Mouse (Mus musculus) olfactory bulb, adult 2 months (tissue): ENCODE results near the gene Zfyve27. TPM values are rescaled to one million over a fixed set of nuclear protein-coding genes. Genes with fewer than 3 reads are reported as not detected.

ENCODE experiments used
- H3K27ac ChIP-seq: fragments of 200-500 bp; 2 replicates; pipeline ENCODE4 v1.5.1; 2012; ENCODE audit warnings: low read depth, low read length; ENCODE audit not compliant: insufficient read depth
- H3K4me1 ChIP-seq: fragments of 200-500 bp; 2 replicates; pipeline ENCODE4 v1.6.1; 2012; ENCODE audit warnings: low read length; ENCODE audit not compliant: control insufficient read depth, insufficient read depth
- H3K4me3 ChIP-seq: fragments of 200-500 bp; 2 replicates; pipeline ENCODE4 v1.5.1; 2012; ENCODE audit warnings: mild to moderate bottlenecking, low read depth, low read length, moderate library complexity; ENCODE audit not compliant: insufficient read depth
- CTCF ChIP-seq: fragments of 200-500 bp; IDR thresholded peaks from 2 replicates; pipeline ENCODE4 v1.5.1; 2012; ENCODE audit warnings: low read depth, mild to moderate bottlenecking, low read length, moderate library complexity; ENCODE audit not compliant: insufficient read depth
- POLR2A ChIP-seq: fragments of 200-500 bp; IDR thresholded peaks from 2 replicates; pipeline ENCODE4 v1.6.1; 2012; ENCODE audit warnings: mild to moderate bottlenecking, low read depth, low read length, moderate library complexity; ENCODE audit not compliant: insufficient read depth
- WGBS: fragments of 180-500 bp; shearing (Covaris S2); methylation state at CpG from one replicate; pipeline ENCODE4 v1.1.7; 2018; 5-methylcytosine and 5-hydroxymethylcytosine counted together
- polyA plus RNA-seq: library from polyadenylated mRNA; stranded (reverse); fragments of >200 nt; gene quantifications from 2 replicates; pipeline ENCODE4 v1.2.4, GENCODE M21; 2012; ENCODE audit warnings: low replicate concordance; ENCODE audit not compliant: missing spikeins, insufficient read depth, insufficient read length

The Zfyve27 gene
- polyA plus RNA-seq, 1 experiment: not detected

GRCm38 (mm10) chr19:42128052-42128740, 35.6 kb upstream of the Zfyve27 start:
- TF ChIP-seq CTCF (no peak), POLR2A (no peak)
- Histone ChIP-seq H3K4me1 (peaks cover 26% of the 10 kb centered on the region), H3K4me3 (peak overlapping the region; percentile 78), H3K27ac (peak overlapping the region; percentile 52)
- 6% methylated on average over 23 of the region's 23 CpGs for WGBS

GRCm38 (mm10) chr19:42128787-42129508, 34.8 kb upstream of the Zfyve27 start, which contains the start of gene Avpi1:
Gene Avpi1 (minus strand): TSS chr19:42129059.
- no peak for TF ChIP-seq CTCF
- TF ChIP-seq POLR2A: peak; percentile 56
- Histone ChIP-seq H3K4me1 (peaks cover 26% of the 10 kb centered on the region), H3K27ac (peak within 1 kb of the TSS; percentile 52), H3K4me3 (peak within 1 kb of the TSS; percentile 78)
- under 1% methylated on average over 54 of the region's 54 CpGs for WGBS

- TF ChIP-seq CTCF: no peak
- TF ChIP-seq POLR2A: no peak
- 15% methylated on average over 14 of the region's 14 CpGs for WGBS
- Histone ChIP-seq H3K27ac (peak overlapping the region; percentile 47), H3K4me1 (peaks cover 23% of the 10 kb centered on the region), H3K4me3 (peak overlapping the region; percentile 78; the same call in 1 of the 2 replicates)
Observed at GRCm38 (mm10) chr19:42129509-42130293, 34.0 kb upstream of the Zfyve27 start.

GRCm38 (mm10) chr19:42130294-42130606, 33.5 kb upstream of the Zfyve27 start:
- TF ChIP-seq CTCF: no peak
- no peak for TF ChIP-seq POLR2A
- Histone ChIP-seq H3K4me3 (no peak overlapping the region), H3K4me1 (peaks cover 22% of the 10 kb centered on the region), H3K27ac (0 out of 2 replicates have a peak overlapping the region, but pooled peaks have one; percentile 47)
- 45% methylated on average over 3 of the region's 3 CpGs for WGBS

- Histone ChIP-seq H3K27ac (0 out of 2 replicates have a peak overlapping the region, but pooled peaks have one; percentile 23), H3K4me3 (no peak overlapping the region), H3K4me1 (peaks cover 20% of the 10 kb centered on the region)
- no peak for TF ChIP-seq CTCF
- no peak for TF ChIP-seq POLR2A
- WGBS: 39% methylated on average over 5 of the region's 5 CpGs
Observed at GRCm38 (mm10) chr19:42131101-42131500, 32.6 kb upstream of the Zfyve27 start.

- no peak overlapping the region for H3K4me3 ChIP-seq
- TF ChIP-seq CTCF (no peak), POLR2A (no peak)
- H3K27ac ChIP-seq: no peak overlapping the region
- peaks cover 9% of the 10 kb centered on the region for H3K4me1 ChIP-seq
Observed at GRCm38 (mm10) chr19:42135070-42135469, 28.7 kb upstream of the Zfyve27 start.

- no peak overlapping the region for H3K27ac ChIP-seq
- TF ChIP-seq CTCF (no peak), POLR2A (no peak)
- 57% methylated on average over 5 of the region's 5 CpGs for WGBS
- H3K4me1 ChIP-seq: peaks cover under 1% of the 10 kb centered on the region
- H3K4me3 ChIP-seq: no peak overlapping the region
Observed at GRCm38 (mm10) chr19:42136126-42136525, 27.6 kb upstream of the Zfyve27 start.

GRCm38 (mm10) chr19:42137167-42137672, 26.5 kb upstream of the Zfyve27 start:
- 94% methylated on average over 4 of the region's 4 CpGs for WGBS
- Histone ChIP-seq H3K4me3 (no peak overlapping the region), H3K4me1 (no peaks in the 10 kb centered on the region), H3K27ac (no peak overlapping the region)
- TF ChIP-seq CTCF (no peak), POLR2A (no peak)
